Mouse (Mus musculus): ENCODE results near the gene Gstcd.

- no peak for TF ChIP-seq CTCF (IDR thresholded peaks at IDR 0.05; ENCODE audit: low read depth, low read length)
- no peak for TF ChIP-seq POLR2A (IDR thresholded peaks at IDR 0.05; ENCODE audit: extremely low read depth, insufficient read depth, low read length)
These were observed 1.3 kb downstream of the Gstcd start for GRCm38 (mm10) chr3:133090247-133091120.

Data from liver, adult 2 months (tissue).